Mouse (Mus musculus) c-Kit-positive CD71-positive TER-119-positive erythroid progenitor cells, embryonic 14.5 days (primary cell): ENCODE measurements around the gene Alg9.
A peak's percentile ranks its signal among the peaks of the same experiment; 100 is the strongest.

Experiments used
- DNase-seq: peaks from one replicate; pipeline ENCODE4 v3.0.0-alpha.2; 2013; ENCODE audit warnings: low spot score

The Alg9 gene

GRCm38 (mm10) chr9:50852634-50853349 is 78.0 kb downstream of the Alg9 start:
- DNase-seq = no peak

GRCm38 (mm10) chr9:50854376-50854775 is 79.6 kb downstream of the Alg9 start:
- DNase-seq = peak; percentile 76

GRCm38 (mm10) chr9:50855133-50855766 is 80.4 kb downstream of the Alg9 start:
- peak; percentile 72 for DNase-seq

- DNase-seq = peak; percentile 34
Measured at GRCm38 (mm10) chr9:50855780-50856179, 81.0 kb downstream of the Alg9 start.

GRCm38 (mm10) chr9:50856341-50857081 is 81.7 kb downstream of the Alg9 start:
- DNase-seq = peak; percentile 87

GRCm38 (mm10) chr9:50857082-50857641 is 82.3 kb downstream of the Alg9 start:
- peak; percentile 62 for DNase-seq

GRCm38 (mm10) chr9:50858681-50859080 is 83.9 kb downstream of the Alg9 start:
- no peak for DNase-seq

GRCm38 (mm10) chr9:50861119-50861839 is 86.5 kb downstream of the Alg9 start:
- no peak for DNase-seq

GRCm38 (mm10) chr9:50863824-50864223 is 89.0 kb downstream of the Alg9 start:
- no peak for DNase-seq

GRCm38 (mm10) chr9:50864877-50865276 is 90.1 kb downstream of the Alg9 start:
- no peak for DNase-seq

GRCm38 (mm10) chr9:50865803-50866202 is 91.0 kb downstream of the Alg9 start:
- no peak for DNase-seq

GRCm38 (mm10) chr9:50867015-50867414 is 92.2 kb downstream of the Alg9 start:
- no peak for DNase-seq

GRCm38 (mm10) chr9:50868182-50868581 is 93.4 kb downstream of the Alg9 start:
- no peak for DNase-seq

GRCm38 (mm10) chr9:50873210-50873609 is 98.4 kb downstream of the Alg9 start:
- DNase-seq = no peak

- DNase-seq = no peak
Measured at GRCm38 (mm10) chr9:50874031-50874430, 99.2 kb downstream of the Alg9 start.

- no peak for DNase-seq
Measured at GRCm38 (mm10) chr9:50875470-50875869, 100.7 kb downstream of the Alg9 start.

GRCm38 (mm10) chr9:50876287-50876686 is 101.5 kb downstream of the Alg9 start:
- no peak for DNase-seq

GRCm38 (mm10) chr9:50877431-50877830 is 102.6 kb downstream of the Alg9 start:
- DNase-seq = no peak

GRCm38 (mm10) chr9:50882183-50882582 is 107.4 kb downstream of the Alg9 start:
- DNase-seq = no peak

GRCm38 (mm10) chr9:50884093-50884492 is 109.3 kb downstream of the Alg9 start:
- DNase-seq = no peak

GRCm38 (mm10) chr9:50884741-50885599 is 110.2 kb downstream of the Alg9 start:
- no peak for DNase-seq
